Mouse (Mus musculus) hindbrain, postnatal 0 days (tissue): ENCODE measurements at regions not wholly inside any gene's neighbourhood (a gene's known extent, or its start where the extent isn't known, plus 50 kb on each side); places are given as distances from the start of the nearest gene placed in this dataset.

Experiments
- ATAC-seq: fragments of 200-750 bp; cut with Nextera tagmentation; 2 replicates; pipeline ENCODE4 v1.8.0; 2017; ENCODE audit warnings: mild to moderate bottlenecking, moderate TSS enrichment, moderate library complexity
- DNase-seq: peaks from one replicate; pipeline ENCODE4 v3.0.0-alpha.2; 2015; ENCODE audit warnings: low spot score
- H3K27ac ChIP-seq: fragments of 300-500 bp; sonication (generic); 2 replicates; pipeline ENCODE4 v1.5.1; 2014; ENCODE audit warnings: mild to moderate bottlenecking
- H3K27me3 ChIP-seq: fragments of 300-500 bp; sonication (generic); 2 replicates; pipeline ENCODE4 v1.6.1; 2014; ENCODE audit warnings: low read length, mixed read lengths; ENCODE audit not compliant: insufficient read depth
- H3K36me3 ChIP-seq: fragments of 300-500 bp; sonication (generic); 2 replicates; pipeline ENCODE4 v1.6.1; 2014; ENCODE audit warnings: low read length, mixed read lengths; ENCODE audit not compliant: insufficient read depth
- H3K4me1 ChIP-seq: fragments of 300-500 bp; sonication (generic); 2 replicates; pipeline ENCODE4 v1.6.1; 2014; ENCODE audit warnings: antibody characterized with exemption, low read length, mixed read lengths; ENCODE audit not compliant: insufficient read depth
- H3K4me2 ChIP-seq: fragments of 300-500 bp; sonication (generic); 2 replicates; pipeline ENCODE4 v1.6.1; 2014; ENCODE audit warnings: low read depth, mild to moderate bottlenecking, low read length, moderate library complexity, mixed read lengths
- H3K4me3 ChIP-seq: fragments of 300-500 bp; sonication (generic); 2 replicates; pipeline ENCODE4 v1.5.1; 2014; ENCODE audit warnings: low read length
- H3K9ac ChIP-seq: fragments of 300-500 bp; sonication (generic); replicated peaks from 2 replicates; pipeline ENCODE4 v1.6.1; 2014; ENCODE audit warnings: mild to moderate bottlenecking, low read length, moderate library complexity, mixed read lengths
- H3K9me3 ChIP-seq: fragments of 300-500 bp; sonication (generic); 2 replicates; pipeline ENCODE4 v1.6.1; 2016; ENCODE audit warnings: low read length, mixed read lengths
- CTCF ChIP-seq: IDR thresholded peaks from 2 replicates; pipeline ENCODE4 v1.5.1; 2016; ENCODE audit warnings: antibody characterized with exemption, control low read depth, low read depth
- WGBS: fragments of 180-500 bp; shearing (Covaris S2); extraction: QIAGEN DNeasy Blood & Tissue Kit; methylation state at CpG from one replicate; pipeline ENCODE4 v1.1.7; 2014; 5-methylcytosine and 5-hydroxymethylcytosine counted together

- ATAC-seq, result no peak
- H3K27me3 ChIP-seq, result no peaks in the 10 kb centered on the region
- 68% methylated on average over 2 of the region's 2 CpGs for WGBS
- no peaks in the 10 kb centered on the region for H3K4me1 ChIP-seq
- H3K4me2 ChIP-seq, result no peak overlapping the region
- no peak for TF ChIP-seq CTCF
- no peak overlapping the region for H3K4me3 ChIP-seq
- no peak overlapping the region for H3K27ac ChIP-seq
- H3K9ac ChIP-seq, result no peak overlapping the region
- H3K36me3 ChIP-seq, result no peaks in the 10 kb centered on the region
- no peak for DNase-seq
- H3K9me3 ChIP-seq, result no peaks in the 10 kb centered on the region
These were observed 96.8 kb upstream of the Pfn2 start for GRCm38 (mm10) chr3:57944698-57945097.

GRCm38 (mm10) chr3:57945765-57946164 is 97.9 kb upstream of the Pfn2 start:
- no peaks in the 10 kb centered on the region for H3K9me3 ChIP-seq
- no peak overlapping the region for H3K9ac ChIP-seq
- DNase-seq (peak; percentile 4), ATAC-seq (no peak)
- H3K27ac ChIP-seq, result no peak overlapping the region
- no peak overlapping the region for H3K4me2 ChIP-seq
- 78% methylated on average over 5 of the region's 5 CpGs for WGBS
- no peaks in the 10 kb centered on the region for H3K4me1 ChIP-seq
- TF ChIP-seq CTCF, result no peak
- no peaks in the 10 kb centered on the region for H3K27me3 ChIP-seq
- H3K4me3 ChIP-seq, result no peak overlapping the region
- no peaks in the 10 kb centered on the region for H3K36me3 ChIP-seq

DNA sequence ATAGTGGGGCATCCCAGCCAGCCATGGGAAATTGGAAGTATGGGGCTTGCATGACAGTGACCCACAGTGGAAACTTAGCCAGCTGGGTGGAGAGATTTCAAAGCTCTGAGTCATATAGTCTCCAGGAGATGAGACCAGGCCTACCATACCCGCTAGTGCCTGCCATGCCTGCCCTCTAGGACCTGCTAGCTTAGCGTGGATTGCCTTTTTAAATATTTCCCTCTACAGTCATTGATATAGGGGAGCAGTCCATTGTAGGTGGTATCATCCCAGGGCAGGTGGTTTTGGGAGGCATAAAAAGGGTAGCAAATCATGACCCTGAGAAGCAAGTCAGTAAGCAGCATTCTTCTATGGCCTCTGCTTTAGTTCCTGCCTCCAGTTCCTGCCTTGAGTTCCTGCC is 99.5 kb upstream of the Pfn2 start:
- no peak for DNase-seq
- H3K9me3 ChIP-seq, result no peaks in the 10 kb centered on the region
- H3K27me3 ChIP-seq, result no peaks in the 10 kb centered on the region
- TF ChIP-seq CTCF, result no peak
- H3K4me1 ChIP-seq, result no peaks in the 10 kb centered on the region
- H3K4me3 ChIP-seq, result no peak overlapping the region
- 96% methylated on average over 2 of the region's 2 CpGs for whole genome bisulfite sequencing
- no peaks in the 10 kb centered on the region for H3K36me3 ChIP-seq
- no peak for ATAC-seq
- H3K27ac ChIP-seq, result no peak overlapping the region
- no peak overlapping the region for H3K9ac ChIP-seq
- H3K4me2 ChIP-seq, result no peak overlapping the region

DNA sequence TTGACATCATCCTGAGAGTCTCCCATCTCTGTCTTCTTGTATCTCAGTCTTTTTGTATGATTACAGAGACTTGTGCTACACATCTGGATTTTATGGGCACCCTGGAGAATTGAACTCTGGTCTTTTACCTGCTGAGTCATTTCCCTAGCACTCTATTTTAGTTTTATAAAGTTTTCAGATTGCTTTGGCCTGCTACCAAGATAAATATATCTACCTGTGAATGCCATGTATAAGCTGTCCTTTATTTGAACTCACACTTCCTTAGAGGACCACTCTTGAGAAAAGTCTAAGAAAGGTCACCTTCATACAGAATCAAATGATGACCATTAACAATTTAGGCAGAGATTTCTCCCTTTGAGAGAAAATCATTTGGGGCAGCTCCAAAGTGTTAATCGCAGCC is 100.8 kb upstream of the Pfn2 start:
- Histone ChIP-seq H3K9ac (no peak overlapping the region), H3K4me3 (no peak overlapping the region), H3K27ac (no peak overlapping the region), H3K27me3 (no peaks in the 10 kb centered on the region), H3K4me1 (no peaks in the 10 kb centered on the region), H3K4me2 (no peak overlapping the region), H3K36me3 (no peaks in the 10 kb centered on the region), H3K9me3 (no peaks in the 10 kb centered on the region)
- no peak for TF ChIP-seq CTCF
- ATAC-seq (no peak), DNase-seq (no peak)
- WGBS, result 76% methylated on average over 1 of the region's 1 CpGs

DNA sequence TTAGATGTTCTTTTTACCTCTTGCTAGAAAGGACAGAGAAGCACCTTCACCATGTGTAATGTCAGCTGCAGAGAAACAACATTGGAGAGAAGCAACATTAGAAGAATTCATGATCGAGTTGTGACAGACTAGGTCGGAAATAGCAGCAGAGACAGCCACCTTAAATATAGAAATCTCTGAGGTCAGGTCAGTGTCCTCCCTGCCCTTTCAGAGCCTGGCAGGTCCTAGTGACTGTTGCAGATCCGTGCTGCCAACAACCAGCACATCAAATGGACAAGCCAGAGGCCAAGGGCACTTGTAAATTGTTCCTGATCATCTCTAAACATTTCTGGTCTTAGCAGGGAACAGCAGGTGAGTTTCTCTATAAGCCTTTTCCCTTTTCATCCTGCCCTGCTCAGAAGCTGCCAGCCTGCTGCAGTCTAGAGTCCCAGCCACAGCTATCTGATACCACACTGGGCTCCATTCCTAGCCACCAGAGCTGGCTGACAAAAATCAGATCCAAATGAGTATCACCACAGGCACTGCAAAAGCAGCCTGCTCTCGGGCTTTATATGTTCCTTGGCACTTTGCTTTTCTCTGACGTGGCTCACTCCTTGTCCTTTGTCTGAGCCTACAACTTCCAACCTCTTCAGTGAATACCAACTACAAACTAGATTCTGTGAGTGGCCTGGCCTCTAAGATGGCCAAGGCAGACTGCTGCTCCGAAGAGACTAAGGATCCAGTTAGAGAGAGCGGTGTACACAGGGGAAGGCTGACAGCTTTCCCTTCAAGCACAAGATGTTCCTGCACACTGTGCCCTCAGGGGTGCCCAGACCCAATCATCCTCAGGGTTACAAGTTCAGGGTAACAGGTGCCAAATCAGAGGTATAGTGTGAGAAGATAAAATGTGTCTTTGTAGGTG is 102.8 kb upstream of the Pfn2 start:
- H3K27ac ChIP-seq, result peak overlapping the region; percentile 58; the same call in 1 of the 2 replicates
- TF ChIP-seq CTCF, result no peak
- H3K4me1 ChIP-seq, result no peaks in the 10 kb centered on the region
- H3K4me2 ChIP-seq, result no peak overlapping the region
- no peaks in the 10 kb centered on the region for H3K36me3 ChIP-seq
- H3K27me3 ChIP-seq, result no peaks in the 10 kb centered on the region
- no peak overlapping the region for H3K9ac ChIP-seq
- DNase-seq, result peak; percentile 64
- H3K4me3 ChIP-seq, result no peak overlapping the region
- WGBS, result 50% methylated on average over 7 of the region's 7 CpGs
- H3K9me3 ChIP-seq, result no peaks in the 10 kb centered on the region
- peak; percentile 84 for ATAC-seq

DNA sequence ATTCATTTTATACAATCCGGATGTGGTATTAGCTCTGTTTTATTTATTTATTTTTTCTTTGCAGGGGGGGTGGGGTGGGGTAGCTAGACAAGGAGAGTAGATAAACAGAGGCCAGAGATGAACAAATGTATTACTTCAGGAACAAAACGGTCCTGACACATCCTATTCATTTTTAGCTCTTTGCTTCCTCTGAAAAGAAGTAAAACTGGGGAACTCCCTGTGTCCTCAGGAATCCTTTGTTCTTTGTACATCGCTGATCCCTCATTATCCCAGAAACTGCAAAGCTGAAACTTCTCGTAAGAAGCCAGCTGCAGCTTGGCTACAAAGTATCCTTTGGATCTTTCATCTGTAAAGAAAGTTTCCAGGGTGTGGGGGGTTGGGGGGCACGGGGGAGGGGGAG is 103.6 kb upstream of the Pfn2 start:
- Histone ChIP-seq H3K4me1 (no peaks in the 10 kb centered on the region), H3K36me3 (no peaks in the 10 kb centered on the region), H3K4me3 (no peak overlapping the region), H3K9me3 (no peaks in the 10 kb centered on the region), H3K4me2 (no peak overlapping the region), H3K27me3 (no peaks in the 10 kb centered on the region), H3K27ac (peak overlapping the region; percentile 58; the same call in 1 of the 2 replicates), H3K9ac (no peak overlapping the region)
- DNase-seq, result peak; percentile 4
- ATAC-seq, result peak; percentile 15; the same call in 1 of the 2 replicates
- no peak for TF ChIP-seq CTCF
- 18% methylated on average over 5 of the region's 5 CpGs for WGBS

DNA sequence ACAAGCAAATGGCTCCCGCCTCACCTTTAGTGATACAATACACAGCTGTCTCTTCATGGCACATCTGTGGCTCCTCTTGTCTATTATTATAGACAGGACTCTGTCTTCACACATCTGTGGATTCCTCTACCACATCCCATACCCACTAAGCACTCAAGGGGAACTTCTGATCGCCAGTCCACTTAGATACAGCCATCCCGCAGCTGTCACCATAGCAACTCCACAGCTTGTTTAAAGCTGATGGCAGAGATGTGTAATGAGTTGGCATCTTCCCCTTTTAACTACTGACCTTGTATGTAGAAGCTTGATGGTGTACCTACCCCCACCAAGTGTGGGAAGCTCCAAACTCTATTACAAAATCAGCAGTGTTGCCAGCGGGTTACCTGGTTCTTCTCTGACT is 109.5 kb upstream of the Pfn2 start:
- Histone ChIP-seq H3K36me3 (no peaks in the 10 kb centered on the region), H3K4me3 (no peak overlapping the region), H3K9me3 (peaks cover 2% of the 10 kb centered on the region; the same call in 1 of the 2 replicates), H3K4me2 (no peak overlapping the region), H3K4me1 (no peaks in the 10 kb centered on the region), H3K27me3 (no peaks in the 10 kb centered on the region), H3K27ac (no peak overlapping the region), H3K9ac (no peak overlapping the region)
- ATAC-seq (peak; percentile 51; the same call in 1 of the 2 replicates), DNase-seq (no peak)
- no peak for TF ChIP-seq CTCF
- WGBS, result 69% methylated on average over 4 of the region's 4 CpGs
